Mouse (Mus musculus) spleen, adult 18-20 months (tissue): ENCODE measurements at regions not wholly inside any gene's neighbourhood (a gene's known extent, or its start where the extent isn't known, plus 50 kb on each side); places are given as distances from the start of the nearest gene placed in this dataset.

ENCODE experiments used
- DNase-seq, 2 experiments: peaks; one replicate each; pipeline ENCODE4 v3.0.0; 2022; ENCODE audit warnings: mixed read lengths in 2 of 2

GRCm38 (mm10) chr5:101120509-101121201 lies 275.1 kb downstream of the Gpat3 start:
- DNase-seq, result no peak

- DNase-seq, result no peak
These were observed 266.7 kb downstream of the Gpat3 start for GRCm38 (mm10) chr5:101112151-101112769.

DNA sequence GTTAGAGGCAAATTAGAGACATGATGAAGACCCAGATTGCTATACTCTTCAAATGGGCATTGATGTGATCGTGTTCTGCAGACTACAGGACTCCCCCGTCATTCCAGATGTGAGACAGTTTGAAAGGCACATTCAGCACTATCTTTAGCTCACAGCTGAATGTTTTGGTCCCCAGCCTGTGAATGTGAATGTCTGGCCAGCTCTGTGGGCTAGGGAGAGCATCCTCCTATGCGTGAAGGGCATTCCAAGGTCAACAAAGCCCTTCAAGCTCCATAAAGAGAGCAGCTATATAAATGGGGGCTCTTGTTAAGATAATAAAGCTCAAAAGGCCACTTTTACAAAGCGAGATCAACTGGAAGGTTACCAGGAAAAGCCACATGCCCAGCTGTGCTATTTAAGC lies 266.1 kb downstream of the Gpat3 start:
- no peak for DNase-seq

DNA sequence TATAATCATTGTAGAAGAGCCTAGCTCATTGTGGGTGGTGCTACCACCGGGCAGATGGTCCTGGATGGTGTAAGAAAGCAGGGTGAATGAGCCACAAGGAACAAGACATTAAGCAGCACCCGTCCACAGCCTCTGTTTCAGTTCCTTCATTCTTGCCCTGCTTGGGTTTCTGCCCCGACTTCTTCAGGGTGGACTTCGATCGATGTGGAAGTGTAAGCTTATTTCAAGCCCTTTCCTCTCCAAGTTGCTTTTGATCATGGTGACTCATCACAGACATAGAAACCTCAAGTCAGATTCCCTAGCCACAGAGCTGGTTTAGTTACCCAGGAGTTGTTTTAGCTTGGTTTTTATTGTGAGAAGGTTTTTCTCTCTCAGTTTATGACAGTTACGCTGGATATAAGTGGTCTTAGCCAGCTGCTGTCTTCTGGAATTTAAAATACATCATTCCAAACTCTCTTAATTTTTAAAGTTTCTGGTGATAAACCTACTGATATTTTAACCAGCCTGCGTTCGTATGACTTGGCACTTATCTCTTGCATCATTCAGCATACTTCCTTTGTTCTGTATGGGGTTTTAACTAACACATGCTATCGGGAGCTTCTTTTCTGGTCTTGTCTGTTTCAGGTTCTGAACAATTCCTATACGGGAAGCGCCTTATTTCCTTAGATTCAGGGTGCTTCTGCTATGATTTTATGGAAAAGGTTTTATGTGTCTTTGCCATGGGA lies 255.6 kb downstream of the Gpat3 start:
- DNase-seq, result no peak

- DNase-seq, result no peak
These were observed 245.6 kb downstream of the Gpat3 start for GRCm38 (mm10) chr5:101091027-101091598.

- DNase-seq, result no peak
These were observed 245.0 kb downstream of the Gpat3 start for GRCm38 (mm10) chr5:101090415-101091026.

- DNase-seq, result no peak
These were observed 239.7 kb downstream of the Gpat3 start for GRCm38 (mm10) chr5:101085199-101085598.

DNA sequence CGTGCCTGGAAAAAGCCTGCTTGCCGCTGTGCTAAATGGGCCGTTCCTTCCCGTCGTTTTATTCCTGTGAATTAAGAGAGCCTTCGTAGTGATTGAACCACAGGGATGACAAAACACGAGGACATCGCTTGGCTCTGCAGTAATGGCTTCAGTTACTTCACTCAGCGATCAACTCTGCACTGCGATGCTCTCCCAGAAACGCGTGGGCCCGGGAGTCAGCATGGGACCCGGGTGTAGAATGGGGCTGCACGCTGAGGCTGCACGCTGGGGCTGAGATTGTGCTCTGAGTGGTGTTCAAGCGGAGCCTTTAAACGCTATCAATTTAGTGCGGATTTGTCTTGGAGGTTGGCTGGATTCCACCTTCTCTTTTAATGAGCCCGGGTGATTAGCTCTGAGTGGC lies 237.1 kb downstream of the Gpat3 start:
- DNase-seq, result no peak

DNA sequence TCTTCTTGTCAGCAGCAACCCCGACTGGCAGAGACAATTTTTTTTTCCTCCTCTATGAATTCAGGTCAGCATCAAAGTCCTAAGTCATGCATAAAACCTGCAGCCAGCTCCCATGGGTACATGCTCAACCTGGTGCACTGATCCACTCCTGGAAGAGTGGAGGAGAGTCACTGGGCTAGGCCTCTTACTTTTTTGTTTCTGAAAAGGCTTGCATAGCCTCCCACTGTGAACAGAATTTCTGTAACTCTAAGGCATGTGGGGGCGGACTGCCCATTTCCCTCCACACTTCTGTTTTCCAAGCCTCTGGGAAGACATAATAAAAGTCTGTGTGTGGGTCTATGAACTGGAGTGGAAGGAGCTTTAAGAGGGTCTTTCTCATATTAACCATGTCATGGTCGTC lies 218.8 kb downstream of the Gpat3 start:
- DNase-seq, result no peak

DNA sequence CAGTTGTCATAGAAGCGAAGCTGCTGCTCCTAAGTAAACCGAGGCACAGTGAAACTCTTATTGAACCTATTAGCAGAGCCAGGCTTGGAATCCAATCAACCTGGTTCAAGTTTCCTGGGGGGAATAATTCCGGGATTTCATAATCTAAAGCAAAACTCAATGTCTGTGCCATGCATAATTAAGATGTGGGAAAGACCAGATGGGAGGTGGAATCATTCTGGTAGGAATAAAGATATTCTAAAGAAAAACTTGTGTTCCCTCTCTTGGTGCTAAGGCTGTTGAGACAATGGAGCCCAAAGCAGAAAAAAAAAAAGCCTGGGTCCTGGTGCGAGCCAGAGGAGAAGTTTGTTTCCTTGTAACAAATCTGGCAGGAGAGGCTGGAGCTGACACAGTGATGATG lies 217.7 kb downstream of the Gpat3 start:
- DNase-seq, result no peak

DNA sequence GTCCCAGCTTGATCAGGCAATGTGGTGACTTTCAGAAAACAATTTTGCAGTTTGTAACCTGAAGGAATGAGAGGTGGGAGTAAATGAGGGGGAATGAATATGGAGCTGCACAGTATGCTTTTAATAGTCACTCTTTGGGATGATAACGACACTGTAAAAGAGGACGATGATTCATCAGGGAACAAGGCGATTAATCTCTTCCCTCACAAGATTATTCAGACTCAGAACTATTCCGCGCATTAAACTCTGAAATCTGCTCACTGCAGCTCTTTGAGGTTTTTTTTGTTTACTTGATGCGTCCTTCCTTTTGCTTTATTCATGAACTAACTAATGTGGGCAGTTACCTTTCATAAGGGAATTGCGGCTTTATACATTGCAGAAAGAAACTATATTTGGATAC lies 206.1 kb downstream of the Gpat3 start:
- DNase-seq, result no peak

- DNase-seq, result no peak
These were observed 195.0 kb downstream of the Gpat3 start for GRCm38 (mm10) chr5:101040488-101040887.

DNA sequence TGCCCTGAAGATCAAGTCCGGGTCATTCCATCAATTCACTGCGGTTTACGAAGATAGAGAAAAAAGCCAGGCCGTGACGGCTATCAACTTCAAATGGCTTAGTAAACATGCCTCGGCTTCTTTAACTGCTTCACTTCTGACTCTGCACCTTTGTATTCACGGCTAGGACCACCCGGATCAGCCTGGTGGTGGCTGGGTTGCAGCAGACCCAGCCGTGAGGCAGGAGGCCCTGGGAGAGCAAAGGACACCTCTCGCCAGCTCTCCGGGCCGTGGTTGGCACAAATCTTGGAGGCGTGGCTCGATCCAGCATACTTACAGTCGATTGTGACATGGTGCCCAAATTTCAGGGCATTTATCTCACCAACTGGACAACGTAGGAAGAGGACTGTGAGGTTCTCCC lies 187.5 kb downstream of the Gpat3 start:
- DNase-seq, result no peak

DNA sequence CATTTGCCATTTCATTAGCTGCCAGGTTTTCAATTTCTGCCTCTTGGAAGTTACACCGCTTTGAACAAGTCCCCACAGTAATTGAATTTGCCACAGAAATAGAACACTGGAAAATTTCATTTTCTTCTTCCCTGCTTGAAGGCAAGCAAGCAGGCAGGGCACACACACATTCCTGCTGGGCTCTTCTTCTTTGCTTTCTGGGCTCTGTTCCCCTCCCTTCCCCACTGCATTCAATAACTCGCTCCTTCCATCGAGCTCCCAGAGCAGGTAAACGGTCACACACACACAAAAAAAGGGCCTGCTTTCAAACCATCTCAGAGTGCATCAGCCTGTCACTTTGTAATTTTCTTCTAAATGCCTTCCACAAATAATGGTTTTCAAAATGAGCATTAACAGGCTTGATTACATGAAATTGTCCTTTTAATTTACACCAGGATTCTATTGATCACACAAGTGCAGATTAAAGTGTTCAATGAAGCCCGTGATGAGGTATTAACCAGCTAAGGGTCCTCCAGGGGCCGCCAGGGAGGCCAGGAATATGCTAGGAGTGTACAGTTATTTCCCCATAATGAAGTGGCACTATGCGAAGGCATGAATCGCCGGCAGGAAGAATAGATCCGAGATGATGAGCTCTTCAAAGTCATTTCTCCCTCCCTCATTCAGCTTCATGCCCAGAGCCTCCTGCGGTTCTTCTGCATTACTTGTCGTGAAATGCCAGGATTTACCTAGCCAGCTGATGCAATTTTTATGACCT lies 186.8 kb downstream of the Gpat3 start:
- DNase-seq, result no peak

DNA sequence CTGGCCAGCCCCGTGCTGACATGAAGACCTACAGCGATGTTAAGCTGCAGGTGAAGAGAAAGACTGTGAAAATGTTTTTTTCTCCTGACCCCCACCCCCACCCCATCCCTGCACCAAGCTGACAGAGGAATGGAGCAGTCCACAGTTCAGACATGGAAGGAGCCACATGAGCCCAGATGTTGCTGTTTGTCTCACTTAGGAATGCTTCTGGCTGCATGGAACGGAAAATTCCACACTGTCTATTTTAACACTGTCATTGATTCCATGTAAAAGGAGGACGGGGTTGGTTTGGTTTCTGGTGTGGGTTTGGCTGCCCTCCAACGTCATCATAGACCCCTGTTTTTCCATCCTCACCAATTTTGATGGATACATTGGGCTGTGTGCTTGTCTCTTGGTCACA lies 179.3 kb downstream of the Gpat3 start:
- no peak for DNase-seq

- no peak for DNase-seq
These were observed 178.3 kb downstream of the Gpat3 start for GRCm38 (mm10) chr5:101023784-101024183.

DNA sequence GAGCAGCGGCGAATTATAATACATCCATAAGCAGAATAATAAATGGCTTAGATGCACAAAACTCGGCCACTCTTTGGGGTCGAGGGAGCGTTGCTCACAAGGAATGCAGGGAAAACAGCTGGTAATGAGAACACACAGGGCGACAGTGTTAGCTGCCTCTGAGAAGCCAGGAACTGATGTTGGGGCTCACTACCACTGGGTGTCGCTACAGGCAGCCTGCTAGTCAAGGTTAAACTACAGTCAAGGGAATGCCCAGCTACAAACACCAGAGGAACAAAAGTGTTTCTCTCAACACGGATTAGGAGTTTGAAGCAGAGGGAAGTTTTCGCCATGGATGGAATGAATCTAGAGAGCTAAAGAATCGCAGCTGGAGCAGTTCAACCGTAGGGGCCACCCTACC lies 175.3 kb downstream of the Gpat3 start:
- DNase-seq, result peak in 1 of 2 experiments; percentile 44

- DNase-seq, result no peak
These were observed 168.3 kb downstream of the Gpat3 start for GRCm38 (mm10) chr5:101013844-101014243.

- DNase-seq, result no peak
These were observed 159.7 kb downstream of the Gpat3 start for GRCm38 (mm10) chr5:101005216-101005615.

- no peak for DNase-seq
These were observed 154.9 kb downstream of the Gpat3 start for GRCm38 (mm10) chr5:101000436-101000835.

GRCm38 (mm10) chr5:100992365-100992764 lies 146.9 kb downstream of the Gpat3 start:
- DNase-seq, result no peak

DNA sequence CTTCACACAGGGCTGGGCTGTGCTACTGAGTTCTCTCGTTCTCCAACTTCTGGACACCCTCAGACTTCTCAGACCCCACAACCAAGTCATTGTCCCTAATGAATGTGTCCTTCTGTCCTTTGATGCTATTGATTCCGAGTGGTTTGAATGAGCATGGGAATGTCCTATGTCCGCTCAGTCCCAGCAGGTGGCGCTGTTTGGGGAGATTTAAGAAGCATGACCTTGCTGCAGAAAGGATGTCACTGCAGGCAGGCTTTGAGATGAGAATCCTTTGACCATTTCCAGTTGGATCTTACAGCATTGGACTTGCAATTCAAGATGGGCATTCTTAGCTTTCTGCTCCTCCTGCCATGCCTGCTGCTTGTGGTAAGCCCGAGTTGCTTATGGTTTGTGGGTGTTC lies 146.1 kb downstream of the Gpat3 start:
- peak in 1 of 2 experiments; percentile 21 for DNase-seq

GRCm38 (mm10) chr5:100982573-100982936 lies 137.0 kb downstream of the Gpat3 start:
- no peak for DNase-seq
